Mouse (Mus musculus) ovary, adult 18-20 months (tissue): Measurements from ENCODE around the gene Irs2.

Experiments
- DNase-seq: peaks from one replicate; pipeline ENCODE4 v3.0.0; 2022; ENCODE audit warnings: low spot score, mixed read lengths

The Irs2 gene

GRCm38 (mm10) chr8:11009431-11010071, 1.3 kb upstream of the Irs2 start:
- DNase-seq: peak; percentile 70

DNA sequence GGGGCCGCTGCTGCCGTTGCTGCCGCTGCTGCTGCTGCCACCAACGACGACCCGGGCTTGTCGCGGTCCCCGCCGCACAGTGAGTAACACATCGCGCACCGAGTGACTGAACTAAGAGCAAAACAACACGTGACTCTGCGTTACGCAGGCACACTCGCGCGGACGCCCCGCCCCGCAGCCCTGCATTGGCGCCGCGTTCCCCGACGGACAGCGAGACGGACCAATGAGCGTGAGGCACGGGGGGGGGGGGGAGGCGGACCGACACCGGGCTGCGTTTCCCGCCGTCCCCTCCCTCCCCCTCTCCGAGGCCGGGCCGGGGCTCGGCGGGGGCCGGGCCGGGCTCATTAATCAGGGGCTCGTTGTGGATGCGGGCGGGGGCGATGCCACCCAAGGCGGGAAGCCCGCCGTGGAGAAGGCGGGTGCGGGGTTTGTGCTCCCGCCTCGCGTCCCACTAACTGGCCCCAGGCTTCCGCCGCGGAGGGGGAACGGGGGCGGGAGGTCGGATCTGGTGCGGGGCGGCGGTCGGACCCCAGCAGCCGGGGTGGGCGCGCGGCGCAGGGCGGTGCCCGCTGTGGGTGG, 673 bp upstream of the Irs2 start:
- peak; percentile 93 for DNase-seq

- no peak for DNase-seq
Observed at GRCm38 (mm10) chr8:11007581-11008378, 478 bp downstream of the Irs2 start.

- DNase-seq: peak; percentile 73
Observed at GRCm38 (mm10) chr8:11007001-11007580, 1.2 kb downstream of the Irs2 start.

GRCm38 (mm10) chr8:11006276-11006630, 2.0 kb downstream of the Irs2 start:
- DNase-seq: no peak

- no peak for DNase-seq
Observed at GRCm38 (mm10) chr8:11005460-11006275, 2.6 kb downstream of the Irs2 start.

- no peak for DNase-seq
Observed at GRCm38 (mm10) chr8:11004781-11005459, 3.3 kb downstream of the Irs2 start.

DNA sequence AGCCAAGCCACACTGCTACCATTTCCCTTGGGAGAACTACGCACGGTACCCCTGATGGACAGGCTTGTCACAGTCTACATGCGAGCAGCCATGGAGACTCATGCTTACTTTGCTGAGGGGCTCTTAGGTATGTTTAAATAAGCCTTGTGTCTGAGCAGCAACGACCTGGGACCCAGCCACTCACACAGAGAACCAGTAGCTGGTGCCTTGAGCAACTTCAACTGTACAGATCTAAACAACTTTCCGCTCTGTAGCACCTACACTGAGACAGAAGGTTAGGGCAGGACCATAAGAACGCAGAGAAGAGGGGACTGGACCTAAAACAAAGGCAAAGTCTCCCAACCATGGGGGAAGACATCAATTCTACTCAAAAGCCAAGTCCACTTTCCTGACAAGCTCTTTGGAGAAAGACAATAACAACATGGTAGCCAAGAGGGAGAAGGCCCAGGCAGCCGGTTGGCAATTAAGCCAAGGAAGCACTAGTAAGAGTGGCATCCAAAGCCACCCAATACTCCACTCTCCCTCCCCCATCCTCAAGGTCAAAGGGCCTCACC, 4.3 kb downstream of the Irs2 start:
- no peak for DNase-seq

- DNase-seq: no peak
Observed at GRCm38 (mm10) chr8:11003253-11003652, 5.0 kb downstream of the Irs2 start.

GRCm38 (mm10) chr8:11002816-11003215, 5.4 kb downstream of the Irs2 start:
- no peak for DNase-seq

DNA sequence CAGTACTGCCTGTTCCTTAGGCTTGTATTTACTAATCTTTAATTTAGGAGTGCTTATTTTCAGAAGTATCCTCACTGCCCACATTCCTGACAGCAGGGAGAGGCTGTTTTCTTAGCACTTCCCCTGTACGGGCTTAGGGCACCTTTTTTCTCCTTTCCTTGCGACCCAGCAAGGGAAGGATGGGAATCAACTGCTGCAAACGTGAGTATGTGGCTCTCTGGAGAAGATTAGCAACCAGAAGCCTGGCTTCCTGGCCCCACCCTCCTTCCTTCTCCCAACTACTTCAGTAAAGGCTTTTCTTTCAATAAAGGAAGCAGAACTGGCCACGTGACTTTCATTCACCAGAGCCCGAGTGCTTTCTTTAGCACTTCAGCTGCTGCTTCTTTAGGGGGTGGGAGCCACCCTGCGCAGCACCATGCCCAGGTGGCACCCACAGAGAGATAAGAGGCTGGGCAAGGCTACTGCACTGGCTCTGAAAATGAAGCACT, 7.2 kb downstream of the Irs2 start:
- no peak for DNase-seq

GRCm38 (mm10) chr8:10999538-10999937, 8.7 kb downstream of the Irs2 start:
- DNase-seq: no peak

DNA sequence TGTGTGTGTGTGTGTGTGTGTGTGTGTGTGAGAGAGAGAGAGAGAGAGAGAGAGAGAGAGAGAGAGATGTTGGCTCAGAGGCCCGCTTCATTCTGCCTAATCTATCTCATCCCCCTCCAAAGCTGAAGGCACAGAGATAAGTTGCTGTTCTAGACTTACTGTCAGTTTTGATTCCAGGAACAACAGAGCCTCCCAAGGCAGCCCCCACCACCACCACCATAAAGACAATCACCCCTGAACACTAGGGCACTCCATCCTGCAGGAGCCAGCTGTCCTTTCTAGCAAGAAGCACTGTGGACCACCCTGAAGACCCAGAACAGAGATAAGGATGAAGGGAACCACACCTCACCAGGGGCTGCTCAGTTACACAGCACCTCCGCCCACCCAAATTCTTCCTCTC, 12.0 kb downstream of the Irs2 start:
- DNase-seq: no peak

DNA sequence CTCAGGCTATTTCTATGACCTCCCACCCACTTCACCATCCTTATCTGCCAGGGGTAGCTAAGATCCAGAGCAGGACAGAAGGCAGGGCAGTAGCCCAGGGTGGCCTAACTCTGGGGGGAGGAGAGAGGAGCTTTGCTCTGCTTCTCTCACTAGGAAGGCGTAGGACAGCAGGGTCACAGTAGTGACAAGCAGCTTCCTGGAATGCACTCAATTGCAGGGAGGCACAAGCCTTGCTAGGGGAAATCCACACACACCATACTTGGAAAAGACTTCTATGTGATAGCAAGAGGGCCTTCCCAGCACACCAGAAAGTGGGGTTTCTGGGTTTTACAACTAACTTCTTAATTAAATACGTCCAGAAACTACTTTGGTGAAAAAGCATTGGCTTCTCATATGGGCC, 12.5 kb downstream of the Irs2 start:
- no peak for DNase-seq

DNA sequence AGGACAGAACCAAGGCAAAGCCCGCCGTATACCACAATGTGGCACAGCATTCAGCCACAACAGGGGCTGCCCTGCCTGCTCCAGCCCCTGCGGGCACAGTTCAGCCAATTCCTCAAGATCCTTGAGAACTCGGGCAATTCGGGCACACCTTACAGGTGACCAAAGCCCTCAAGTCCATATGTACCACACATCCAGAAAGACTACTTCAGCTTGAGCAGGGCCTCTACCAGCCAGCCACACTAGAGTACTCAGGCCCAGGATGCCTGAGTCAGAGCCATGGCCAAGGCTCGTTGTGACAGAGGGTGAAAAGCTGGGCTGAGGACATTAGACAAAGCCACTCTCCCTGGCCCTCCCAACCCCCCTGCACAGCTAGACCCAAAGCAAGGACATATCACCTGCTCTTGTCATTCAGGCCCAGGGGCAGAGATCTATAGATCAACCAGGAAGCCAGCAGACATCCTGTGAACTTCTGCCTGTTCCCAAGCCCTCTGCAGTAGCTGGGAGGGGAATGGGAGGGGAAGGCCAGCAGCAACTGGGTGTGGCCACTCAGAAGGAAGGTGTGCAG, 13.8 kb downstream of the Irs2 start:
- DNase-seq: no peak

GRCm38 (mm10) chr8:10993582-10994216, 14.6 kb downstream of the Irs2 start:
- no peak for DNase-seq

DNA sequence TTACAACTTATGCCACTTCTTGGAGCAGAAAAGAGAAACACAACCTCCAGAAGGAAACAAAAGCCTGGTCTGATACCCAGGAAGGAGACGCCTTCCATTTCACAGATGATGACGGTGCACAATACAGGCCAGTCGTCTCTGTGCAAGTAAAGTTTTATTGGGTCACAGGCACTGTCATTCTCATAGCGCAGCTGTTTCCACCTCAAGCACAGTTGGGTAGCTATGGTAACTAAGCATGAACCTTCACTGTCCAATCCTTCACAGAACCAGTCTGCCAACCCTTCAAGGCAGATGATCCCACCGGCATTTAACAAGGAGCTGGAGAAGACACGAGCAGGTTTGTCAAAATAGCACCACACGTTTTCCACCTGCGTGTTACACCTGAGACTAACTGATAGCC, 16.2 kb downstream of the Irs2 start:
- DNase-seq: no peak

DNA sequence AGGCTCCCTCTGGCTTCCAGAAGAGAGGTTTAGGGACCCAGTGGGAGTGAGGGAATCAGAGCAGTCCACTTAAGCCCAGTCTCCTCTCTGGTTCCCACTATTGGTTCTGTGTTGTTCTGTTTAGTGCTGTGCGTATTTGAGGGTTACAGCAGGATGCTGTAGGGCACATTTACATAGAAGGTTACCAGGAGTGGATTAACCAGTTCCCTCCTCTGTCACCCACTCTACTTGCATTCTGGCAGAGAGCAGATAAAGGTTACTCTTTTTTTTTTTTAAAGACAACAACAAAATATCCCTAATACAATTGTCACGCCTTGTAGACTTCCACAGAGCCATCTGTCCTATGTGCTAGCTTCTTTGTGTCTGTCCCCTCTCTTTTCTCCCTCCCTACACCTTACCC, 16.9 kb downstream of the Irs2 start:
- no peak for DNase-seq

DNA sequence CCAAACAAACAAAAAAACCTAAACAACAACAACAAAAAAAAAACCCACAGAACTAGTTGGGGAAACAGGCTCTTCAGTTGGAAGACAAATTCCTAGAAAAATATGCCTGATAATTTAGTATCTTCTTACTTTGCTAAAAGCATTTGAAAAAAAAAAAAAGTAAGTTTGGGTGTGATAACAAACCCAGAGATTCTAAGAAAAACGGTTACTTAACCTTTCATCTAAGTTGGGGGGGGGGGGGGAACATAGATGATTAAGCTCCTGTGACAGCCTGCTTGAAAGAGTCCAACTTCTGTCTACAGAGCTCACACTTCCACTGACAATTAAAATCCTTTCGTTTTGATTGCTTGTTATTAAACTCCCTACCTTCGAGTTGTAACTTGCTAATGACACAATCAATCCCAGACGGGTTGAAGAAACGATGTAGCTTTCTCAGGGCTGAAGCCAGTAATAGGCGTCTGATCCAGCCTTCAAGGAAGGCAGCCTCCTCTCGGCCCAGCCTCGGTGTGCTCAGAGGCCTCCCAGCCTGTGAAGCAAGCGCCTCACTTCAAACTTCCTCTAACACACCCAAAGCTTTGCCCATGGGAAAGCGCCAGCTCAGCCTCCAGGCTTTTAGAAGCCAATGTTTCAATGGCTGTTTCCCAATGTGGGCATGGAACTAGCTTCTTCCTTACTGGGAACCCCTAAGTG, 17.7 kb downstream of the Irs2 start:
- no peak for DNase-seq

- no peak for DNase-seq
Observed at GRCm38 (mm10) chr8:10989946-10990345, 18.3 kb downstream of the Irs2 start.
